Mouse (Mus musculus): ENCODE measurements around the gene Dpf3.

DNA sequence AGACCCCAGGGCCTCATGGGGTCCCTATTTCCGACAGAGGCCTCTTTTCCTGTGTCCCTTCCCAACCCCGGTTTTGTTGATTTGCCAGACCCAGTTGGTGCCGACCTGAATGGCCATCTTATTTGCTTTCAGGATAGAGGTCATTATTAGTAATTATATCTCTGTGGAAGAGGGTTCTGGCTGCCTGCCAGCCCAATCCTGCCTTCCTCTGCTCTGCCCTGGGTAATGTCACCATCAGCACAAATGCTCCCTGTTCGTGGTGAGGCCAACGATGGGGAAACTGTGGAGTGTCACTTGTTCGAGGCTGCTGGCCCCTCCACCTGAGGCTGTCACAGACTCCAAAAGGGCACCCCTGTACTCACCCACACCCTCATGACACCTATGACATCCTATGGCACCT is 278.1 kb downstream of the Dpf3 start:
- no peak for TF ChIP-seq EP300 (IDR thresholded peaks at IDR 0.05)
- no peak for TF ChIP-seq CTCF (IDR thresholded peaks at IDR 0.05)
